Mouse (Mus musculus) NIH3T3 (cell line): Measurements from ENCODE around the gene Ccdc134.

ENCODE experiments used
- DNase-seq: peaks from one replicate; pipeline ENCODE4 v3.0.0-alpha.2; 2012; ENCODE audit warnings: low read depth

The Ccdc134 gene

GRCm38 (mm10) chr15:82148510-82148911, 20.8 kb downstream of the Ccdc134 start:
- DNase-seq: peak; percentile 27

GRCm38 (mm10) chr15:82150042-82150441, 22.3 kb downstream of the Ccdc134 start:
- DNase-seq: no peak

GRCm38 (mm10) chr15:82151176-82151575, 23.5 kb downstream of the Ccdc134 start:
- DNase-seq: no peak

GRCm38 (mm10) chr15:82152022-82152421, 24.3 kb downstream of the Ccdc134 start:
- no peak for DNase-seq

GRCm38 (mm10) chr15:82152435-82152834, 24.7 kb downstream of the Ccdc134 start:
- DNase-seq: no peak

GRCm38 (mm10) chr15:82156298-82156697, 28.6 kb downstream of the Ccdc134 start:
- no peak for DNase-seq

GRCm38 (mm10) chr15:82156902-82157301, 29.2 kb downstream of the Ccdc134 start:
- DNase-seq: no peak

- DNase-seq: no peak
Measured at GRCm38 (mm10) chr15:82158243-82159035, 30.7 kb downstream of the Ccdc134 start.

GRCm38 (mm10) chr15:82159471-82159870, 31.7 kb downstream of the Ccdc134 start:
- no peak for DNase-seq

GRCm38 (mm10) chr15:82160731-82161640, 33.3 kb downstream of the Ccdc134 start:
- no peak for DNase-seq

- DNase-seq: no peak
Measured at GRCm38 (mm10) chr15:82161965-82162600, 34.4 kb downstream of the Ccdc134 start.

GRCm38 (mm10) chr15:82163356-82164060, 35.8 kb downstream of the Ccdc134 start:
- DNase-seq: no peak

- no peak for DNase-seq
Measured at GRCm38 (mm10) chr15:82164061-82164399, 36.3 kb downstream of the Ccdc134 start.

GRCm38 (mm10) chr15:82164496-82164895, 36.8 kb downstream of the Ccdc134 start:
- DNase-seq: peak; percentile 59

GRCm38 (mm10) chr15:82165332-82166239, 37.9 kb downstream of the Ccdc134 start:
- peak; percentile 77 for DNase-seq

GRCm38 (mm10) chr15:82166240-82167100, 38.7 kb downstream of the Ccdc134 start:
- no peak for DNase-seq

GRCm38 (mm10) chr15:82167201-82168168, 39.8 kb downstream of the Ccdc134 start:
- no peak for DNase-seq

GRCm38 (mm10) chr15:82169671-82170070, 41.9 kb downstream of the Ccdc134 start:
- no peak for DNase-seq
